Mouse (Mus musculus) lung, embryonic 16.5 days (tissue): ENCODE data around the gene Scn4b. TPM values are rescaled to one million over a fixed set of nuclear protein-coding genes. Genes with fewer than 3 reads are reported as not detected.

Experiments used
- ATAC-seq: fragments of 200-750 bp; cut with Nextera tagmentation; 2 replicates; pipeline ENCODE4 v1.8.0; 2017; ENCODE audit warnings: low read depth, mild to moderate bottlenecking, moderate library complexity
- H3K27ac ChIP-seq: fragments of 300-500 bp; sonication (generic); 2 replicates; pipeline ENCODE4 v1.5.1; 2014; ENCODE audit warnings: mild to moderate bottlenecking, control low read depth, low read length
- H3K27me3 ChIP-seq: fragments of 300-500 bp; sonication (generic); 2 replicates; pipeline ENCODE4 v1.6.1; 2014; ENCODE audit warnings: low read depth, low read length, mixed read lengths; ENCODE audit not compliant: control insufficient read depth, insufficient read depth
- H3K36me3 ChIP-seq: fragments of 300-500 bp; sonication (generic); 2 replicates; pipeline ENCODE4 v1.6.1; 2014; ENCODE audit warnings: low read length; ENCODE audit not compliant: control insufficient read depth, insufficient read depth
- H3K4me1 ChIP-seq: fragments of 300-500 bp; sonication (generic); replicated peaks from 2 replicates; pipeline ENCODE4 v1.6.1; 2014; ENCODE audit warnings: low read length, mixed read lengths; ENCODE audit not compliant: control insufficient read depth, insufficient read depth
- H3K4me2 ChIP-seq: fragments of 300-500 bp; sonication (generic); 2 replicates; pipeline ENCODE4 v1.6.1; 2014; ENCODE audit warnings: low read depth, low read length, control low read depth
- H3K4me3 ChIP-seq: fragments of 300-500 bp; sonication (generic); 2 replicates; pipeline ENCODE4 v1.5.1; 2014; ENCODE audit warnings: mild to moderate bottlenecking, low read length, control low read depth
- H3K9ac ChIP-seq: fragments of 300-500 bp; sonication (generic); 2 replicates; pipeline ENCODE4 v1.6.1; 2014; ENCODE audit warnings: low read length, control low read depth
- H3K9me3 ChIP-seq: fragments of 300-500 bp; sonication (generic); 2 replicates; pipeline ENCODE4 v1.6.1; 2016; ENCODE audit warnings: low read length; ENCODE audit not compliant: control insufficient read depth
- WGBS: fragments of 180-500 bp; shearing (Covaris S2); extraction: QIAGEN DNeasy Blood & Tissue Kit; methylation state at CpG from one replicate; pipeline ENCODE4 v1.1.7; 2014; 5-methylcytosine and 5-hydroxymethylcytosine counted together
- polyA plus RNA-seq: library from polyadenylated mRNA; unstranded; fragments of >200 nt; fragmentation: Nextera tagmentation; extraction: Ambion mirVana; gene quantifications from 2 replicates; pipeline ENCODE4 v1.2.1, GENCODE M21; 2015

Scn4b gene
- polyA plus RNA-seq, 1 experiment from 2014 or later = 0.89 TPM

DNA sequence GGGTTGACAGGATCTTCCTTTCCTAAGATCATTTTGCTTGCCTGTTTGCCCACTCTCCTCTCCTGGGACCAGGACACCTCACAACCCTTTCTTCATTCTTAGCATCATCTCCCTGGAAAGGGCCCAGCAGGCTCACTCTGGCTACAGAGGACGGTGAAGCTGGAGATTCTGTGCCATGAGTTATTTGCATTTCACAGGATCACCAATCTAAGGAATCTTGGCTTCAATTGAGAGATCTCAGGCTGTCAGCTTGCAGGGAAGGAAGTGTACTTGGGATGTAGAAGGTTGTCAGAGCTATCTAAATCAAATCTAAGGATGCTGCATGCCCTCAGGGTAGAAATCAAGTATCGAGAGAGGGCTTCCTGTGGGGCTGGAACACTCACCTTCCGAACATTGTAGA is 35.3 kb downstream of the Scn4b start:
- Histone ChIP-seq H3K9me3 (no peaks in the 10 kb centered on the region), H3K27me3 (no peaks in the 10 kb centered on the region), H3K9ac (no peak overlapping the region), H3K36me3 (no peaks in the 10 kb centered on the region), H3K4me1 (no peaks in the 10 kb centered on the region), H3K4me3 (no peak overlapping the region), H3K4me2 (no peak overlapping the region), H3K27ac (no peak overlapping the region)
- 69% methylated on average over 3 of the region's 3 CpGs for WGBS
- no peak for ATAC-seq

- Histone ChIP-seq H3K36me3 (no peaks in the 10 kb centered on the region), H3K9ac (no peak overlapping the region), H3K27ac (no peak overlapping the region), H3K4me2 (no peak overlapping the region), H3K27me3 (no peaks in the 10 kb centered on the region), H3K9me3 (no peaks in the 10 kb centered on the region), H3K4me3 (no peak overlapping the region), H3K4me1 (no peaks in the 10 kb centered on the region)
- WGBS = 78% methylated on average over 5 of the region's 5 CpGs
- no peak for ATAC-seq
These were observed 41.1 kb downstream of the Scn4b start for GRCm38 (mm10) chr9:45179282-45179681.

DNA sequence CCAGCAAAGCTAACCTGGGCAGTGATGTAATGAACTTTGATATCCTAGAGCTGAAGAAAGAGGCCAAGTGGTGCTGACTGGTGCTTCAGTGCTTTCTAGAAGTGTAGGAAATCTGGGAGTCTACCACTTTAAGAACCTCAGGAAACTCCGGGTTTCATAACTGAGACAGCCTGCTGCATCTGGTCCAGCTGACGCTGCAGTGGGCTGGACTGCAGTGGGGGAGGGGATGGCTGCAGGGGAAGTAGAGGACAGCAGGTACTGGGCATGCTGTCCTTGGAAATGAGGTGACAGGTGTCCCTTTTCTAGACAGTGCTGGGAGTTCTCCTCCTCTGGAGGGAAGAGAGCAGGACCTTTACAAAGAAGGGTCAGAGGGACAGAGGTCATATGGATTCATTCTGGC is 43.6 kb downstream of the Scn4b start, which contains the start of gene BC049352:
TSS of gene BC049352 (plus strand) at position 238 of the 400 bp plus-strand sequence.
- WGBS = 5% methylated on average over 2 of the region's 2 CpGs

DNA sequence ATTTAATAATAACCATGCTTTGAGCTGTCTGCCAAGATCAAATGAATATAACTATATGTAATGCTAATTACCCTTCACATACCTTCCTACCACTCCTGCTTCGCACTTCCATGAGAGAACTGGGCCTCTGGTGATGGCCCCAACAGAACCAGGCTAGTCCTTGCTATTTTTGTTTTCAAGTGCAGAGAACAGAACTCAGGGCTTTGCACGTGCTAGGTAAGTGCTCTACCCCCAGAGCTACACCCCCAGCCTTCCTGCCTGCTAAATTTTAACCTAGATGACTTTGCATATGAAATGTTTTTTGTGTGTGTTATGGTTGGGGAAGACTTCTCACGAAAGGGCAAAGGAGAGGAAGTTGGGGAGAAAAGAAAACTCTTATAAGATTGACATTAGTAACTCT is 44.3 kb downstream of the Scn4b start:
- Histone ChIP-seq H3K9ac (no peak overlapping the region), H3K4me1 (no peaks in the 10 kb centered on the region), H3K36me3 (no peaks in the 10 kb centered on the region), H3K4me2 (no peak overlapping the region), H3K9me3 (no peaks in the 10 kb centered on the region), H3K4me3 (no peak overlapping the region), H3K27me3 (no peaks in the 10 kb centered on the region), H3K27ac (no peak overlapping the region)
- no peak for ATAC-seq
- 52% methylated on average over 3 of the region's 3 CpGs for WGBS

More for the DNA sequence above, 43.6 kb downstream of the Scn4b start, which contains the start of gene BC049352:
- Histone ChIP-seq H3K36me3 (no peaks in the 10 kb centered on the region), H3K9ac (no peak within 1 kb of the TSS), H3K4me1 (no peaks in the 10 kb centered on the region), H3K4me2 (no peak within 1 kb of the TSS), H3K4me3 (no peak within 1 kb of the TSS), H3K27ac (no peak within 1 kb of the TSS), H3K27me3 (no peaks in the 10 kb centered on the region), H3K9me3 (no peaks in the 10 kb centered on the region)
- ATAC-seq = no peak

DNA sequence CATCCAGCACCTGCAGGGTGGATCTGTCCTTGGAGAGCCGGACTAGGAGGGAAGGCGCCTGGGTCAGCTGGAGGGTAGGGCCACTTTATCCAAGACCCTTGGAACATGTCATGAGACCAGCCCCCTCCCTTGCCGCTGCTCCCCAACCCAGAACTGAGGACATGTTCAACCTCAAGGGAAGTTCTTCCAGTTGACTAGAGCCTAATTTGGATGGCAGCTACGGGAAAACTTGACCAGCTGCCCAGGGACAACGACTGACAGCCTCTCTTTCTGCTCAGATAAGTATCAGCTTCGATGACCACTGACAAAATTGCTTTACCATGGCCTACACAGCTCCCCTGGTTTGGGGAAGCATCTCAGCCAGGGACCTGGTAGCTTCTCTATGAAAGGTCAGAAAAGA is 45.1 kb downstream of the Scn4b start:
- WGBS = 70% methylated on average over 6 of the region's 6 CpGs
- H3K9me3 ChIP-seq = no peaks in the 10 kb centered on the region

DNA sequence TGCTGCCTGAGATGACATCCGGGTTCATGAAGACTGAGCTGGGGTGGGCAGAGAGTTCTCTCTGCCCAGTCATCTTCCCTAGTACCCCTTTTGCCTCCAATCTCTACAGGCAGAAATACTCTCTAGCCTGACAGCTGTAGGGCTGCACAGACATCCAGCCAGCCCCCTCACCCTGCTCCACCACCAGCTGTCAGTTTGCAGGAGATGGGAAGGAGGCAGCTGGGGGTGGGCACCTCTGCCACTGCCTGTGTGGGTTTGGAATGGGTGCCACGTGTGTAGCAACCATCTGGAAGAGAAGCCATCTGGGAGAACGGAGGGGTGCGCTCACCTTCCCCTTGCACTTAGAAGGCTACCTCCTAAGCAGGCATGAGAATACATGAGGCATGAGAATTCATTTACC is 47.1 kb downstream of the Scn4b start:
- no peak overlapping the region for H3K4me3 ChIP-seq
- no peaks in the 10 kb centered on the region for H3K36me3 ChIP-seq
- H3K27me3 ChIP-seq = no peaks in the 10 kb centered on the region
- no peak overlapping the region for H3K27ac ChIP-seq
- H3K4me2 ChIP-seq = no peak overlapping the region
- ATAC-seq = no peak
- WGBS = 66% methylated on average over 4 of the region's 4 CpGs
- H3K9ac ChIP-seq = no peak overlapping the region
- H3K4me1 ChIP-seq = no peaks in the 10 kb centered on the region
- H3K9me3 ChIP-seq = no peaks in the 10 kb centered on the region

More for the DNA sequence above, 45.1 kb downstream of the Scn4b start:
- no peaks in the 10 kb centered on the region for H3K4me1 ChIP-seq
- H3K27ac ChIP-seq = no peak overlapping the region
- H3K36me3 ChIP-seq = no peaks in the 10 kb centered on the region
- H3K4me3 ChIP-seq = no peak overlapping the region
- H3K9ac ChIP-seq = no peak overlapping the region
- H3K4me2 ChIP-seq = no peak overlapping the region
- ATAC-seq = no peak
- no peaks in the 10 kb centered on the region for H3K27me3 ChIP-seq

DNA sequence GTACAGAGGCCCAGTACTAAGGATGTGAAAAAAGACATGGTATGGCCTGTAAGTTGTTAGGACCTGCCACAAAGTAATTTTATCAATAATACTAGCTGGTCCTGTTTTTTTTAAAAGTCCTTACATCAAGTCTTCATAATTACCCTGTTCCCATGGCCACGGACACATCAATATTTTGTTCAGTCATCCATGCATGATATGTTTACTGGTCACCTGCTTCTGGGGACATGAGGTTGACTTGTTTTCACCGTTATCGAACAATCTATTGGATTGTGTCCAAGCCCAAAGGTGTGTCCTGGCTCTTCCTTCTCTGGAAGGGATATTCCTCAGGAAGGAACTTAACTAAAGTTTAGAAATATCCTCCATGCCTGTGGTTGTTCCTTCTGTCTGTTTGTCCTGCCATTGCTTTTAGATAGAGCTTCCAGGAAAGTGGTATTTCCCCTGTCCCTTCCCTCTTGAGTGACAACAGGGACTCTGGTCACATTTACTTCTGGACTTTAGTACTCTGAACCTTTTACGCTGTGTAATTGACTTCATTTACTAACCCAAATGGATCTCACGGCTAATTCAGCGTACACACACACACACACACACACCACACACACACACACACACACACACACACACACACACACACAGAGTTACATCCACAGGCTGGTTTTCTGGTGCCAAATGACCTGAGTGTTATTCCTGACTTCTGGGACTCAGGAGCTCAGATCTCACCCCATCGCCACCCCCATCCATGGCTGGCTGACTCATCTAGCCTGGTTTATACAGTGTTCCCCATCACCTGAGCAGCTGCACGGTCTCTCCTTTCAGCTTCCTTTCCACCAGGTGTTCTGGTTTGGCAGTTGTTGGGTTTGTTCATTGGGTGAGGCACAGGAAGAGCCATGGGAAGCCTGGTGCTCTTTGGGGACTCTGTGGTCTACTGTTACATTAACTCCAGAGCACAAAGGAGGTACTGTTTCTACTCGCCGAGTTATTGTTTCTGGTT is 50.7 kb downstream of the Scn4b start:
- WGBS = 84% methylated on average over 10 of the region's 10 CpGs
- no peaks in the 10 kb centered on the region for H3K36me3 ChIP-seq
- no peaks in the 10 kb centered on the region for H3K9me3 ChIP-seq
- H3K4me3 ChIP-seq = no peak overlapping the region
- no peak for ATAC-seq
- H3K4me1 ChIP-seq = no peaks in the 10 kb centered on the region
- H3K9ac ChIP-seq = no peak overlapping the region
- H3K27ac ChIP-seq = no peak overlapping the region
- H3K27me3 ChIP-seq = no peaks in the 10 kb centered on the region
- no peak overlapping the region for H3K4me2 ChIP-seq

DNA sequence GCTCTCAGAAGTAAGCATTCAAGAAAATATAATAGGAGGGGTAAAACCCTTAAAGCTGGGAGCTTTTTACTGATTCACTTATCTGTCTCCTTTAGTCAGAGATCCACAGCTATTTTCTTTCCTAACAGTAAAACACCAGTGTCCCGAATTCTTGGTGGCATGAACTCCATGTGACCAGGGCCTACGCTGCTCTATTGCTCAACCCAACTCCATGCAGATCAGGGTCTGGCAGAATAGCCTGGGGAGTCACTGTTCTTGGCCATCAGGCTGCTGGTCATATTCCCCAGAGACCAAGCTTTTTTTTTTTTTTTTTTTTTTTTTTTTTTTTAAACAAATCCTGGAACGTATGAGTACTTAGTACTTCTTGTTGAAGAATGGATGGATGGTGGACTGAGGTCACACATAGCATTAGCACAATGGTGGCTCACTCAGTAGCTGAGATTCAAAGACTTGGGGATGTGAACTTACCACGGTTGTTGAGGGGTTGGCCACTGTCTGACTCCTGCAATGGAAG is 51.5 kb downstream of the Scn4b start:
- 86% methylated on average over 4 of the region's 4 CpGs for WGBS
- Histone ChIP-seq H3K9me3 (no peaks in the 10 kb centered on the region), H3K9ac (no peak overlapping the region), H3K36me3 (no peaks in the 10 kb centered on the region), H3K27ac (no peak overlapping the region), H3K4me3 (no peak overlapping the region), H3K4me1 (no peaks in the 10 kb centered on the region), H3K4me2 (no peak overlapping the region), H3K27me3 (no peaks in the 10 kb centered on the region)
- ATAC-seq = no peak

DNA sequence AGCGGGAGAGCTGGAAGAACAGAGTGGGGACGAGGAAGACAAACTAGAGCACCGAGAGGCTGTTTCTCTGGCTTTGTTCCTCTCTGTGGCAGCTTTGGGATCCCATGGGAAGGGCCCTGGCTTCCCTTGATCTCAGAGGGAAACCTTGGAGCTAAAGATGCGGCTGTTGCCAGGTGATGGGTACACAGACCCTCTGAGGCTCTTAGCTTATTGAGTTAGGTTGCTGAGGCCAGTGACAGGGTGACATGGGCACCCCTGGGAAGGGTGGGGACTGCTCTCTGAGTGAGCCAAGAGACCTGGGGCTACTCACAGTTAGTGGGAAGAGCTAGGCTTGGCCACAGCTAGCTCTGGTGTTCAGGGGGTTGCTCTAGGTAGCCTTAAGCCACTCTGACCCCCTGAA is 57.3 kb downstream of the Scn4b start:
- 67% methylated on average over 4 of the region's 4 CpGs for WGBS
- Histone ChIP-seq H3K9me3 (no peaks in the 10 kb centered on the region), H3K27ac (no peak overlapping the region), H3K27me3 (no peaks in the 10 kb centered on the region), H3K4me3 (no peak overlapping the region), H3K9ac (no peak overlapping the region), H3K4me1 (no peaks in the 10 kb centered on the region), H3K4me2 (no peak overlapping the region), H3K36me3 (no peaks in the 10 kb centered on the region)
- ATAC-seq = no peak
